Mouse (Mus musculus) thymus, postnatal 36 days (tissue): ENCODE results near the gene Osmr.
"Not testable (repeated sequence)": the region's sequence is repeated elsewhere in the genome, so short reads cannot be mapped to it uniquely, and the experiment has no call there.

Source experiments
- DNase-seq, 2 experiments: peaks; one replicate each; pipeline ENCODE4 v3.0.0; 2022; ENCODE audit warnings: mixed read lengths in 2 of 2

Osmr gene

DNA sequence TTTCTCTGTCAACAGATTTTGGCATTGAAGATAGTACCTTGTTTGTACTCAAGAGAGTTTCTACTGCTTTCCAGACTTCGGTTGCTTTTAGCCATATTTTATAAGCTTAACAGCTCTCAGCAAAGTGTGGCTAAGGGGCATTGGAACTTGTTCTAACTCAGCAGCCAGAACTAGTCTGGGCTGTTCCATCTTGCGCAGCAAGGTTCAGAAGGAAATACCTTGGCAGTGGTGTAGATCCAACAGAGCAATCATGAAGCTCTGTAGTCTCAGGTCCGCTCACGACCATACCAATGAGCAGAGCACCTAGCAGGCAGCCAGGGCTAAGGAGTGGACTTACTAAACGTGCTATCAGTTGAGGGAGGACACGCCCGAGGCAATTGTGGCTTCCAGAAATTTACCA, 15.0 kb downstream of the Osmr start:
- no peak for DNase-seq

- no peak for DNase-seq
Observed at GRCm38 (mm10) chr15:6858871-6859270, 15.9 kb downstream of the Osmr start.

- DNase-seq = no peak
Observed at GRCm38 (mm10) chr15:6857270-6857905, 17.4 kb downstream of the Osmr start.

GRCm38 (mm10) chr15:6849851-6850250, 24.9 kb downstream of the Osmr start:
- DNase-seq = no peak

DNA sequence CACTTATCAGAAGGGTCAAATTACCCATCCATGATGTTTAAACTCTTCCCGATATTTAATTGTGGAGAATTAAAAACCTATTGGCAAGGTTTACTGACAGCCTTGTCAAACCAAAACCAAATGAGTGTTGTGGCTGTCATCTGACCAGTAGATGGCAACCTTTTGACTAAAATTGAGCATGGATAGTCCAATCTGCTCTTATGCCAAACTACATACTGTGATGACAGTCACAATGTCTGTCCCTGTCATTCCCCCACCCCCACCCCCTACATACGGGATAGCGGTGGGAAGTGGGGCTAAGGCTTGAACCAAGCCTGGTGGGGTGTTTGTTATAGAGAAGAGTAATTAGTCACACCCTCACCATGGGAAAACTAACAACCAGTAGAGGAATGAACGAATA, 34.6 kb downstream of the Osmr start:
- no peak for DNase-seq

GRCm38 (mm10) chr15:6815807-6816206, 59.0 kb downstream of the Osmr start:
- no peak for DNase-seq

- DNase-seq = not testable (repeated sequence)
Observed at GRCm38 (mm10) chr15:6801212-6801611, 73.6 kb downstream of the Osmr start.

DNA sequence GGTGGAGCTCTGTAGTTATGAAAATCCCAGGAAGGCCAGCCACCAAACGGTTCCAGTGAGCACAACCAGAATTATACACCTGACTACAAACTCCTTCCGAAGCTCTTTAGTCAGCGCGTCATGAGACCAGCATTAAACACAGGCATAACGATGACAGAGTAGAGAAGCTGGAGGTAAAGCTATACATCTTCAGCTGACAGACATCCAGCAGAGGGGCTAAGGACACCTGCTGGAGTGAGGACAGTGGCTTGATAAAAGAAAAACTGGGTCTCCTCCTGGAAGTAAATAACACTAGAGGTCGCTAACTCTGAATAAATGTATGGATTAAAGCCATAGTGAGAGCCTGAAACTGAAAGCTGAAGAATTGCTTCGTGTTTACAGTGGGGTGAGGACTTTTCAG, 81.9 kb downstream of the Osmr start:
- DNase-seq = no peak

- DNase-seq = no peak
Observed at GRCm38 (mm10) chr15:6791648-6792047, 83.1 kb downstream of the Osmr start.

- DNase-seq = no peak
Observed at GRCm38 (mm10) chr15:6790011-6790410, 84.8 kb downstream of the Osmr start.

- no peak for DNase-seq
Observed at GRCm38 (mm10) chr15:6787236-6787635, 87.5 kb downstream of the Osmr start.

GRCm38 (mm10) chr15:6786212-6786611, 88.6 kb downstream of the Osmr start:
- DNase-seq = no peak

DNA sequence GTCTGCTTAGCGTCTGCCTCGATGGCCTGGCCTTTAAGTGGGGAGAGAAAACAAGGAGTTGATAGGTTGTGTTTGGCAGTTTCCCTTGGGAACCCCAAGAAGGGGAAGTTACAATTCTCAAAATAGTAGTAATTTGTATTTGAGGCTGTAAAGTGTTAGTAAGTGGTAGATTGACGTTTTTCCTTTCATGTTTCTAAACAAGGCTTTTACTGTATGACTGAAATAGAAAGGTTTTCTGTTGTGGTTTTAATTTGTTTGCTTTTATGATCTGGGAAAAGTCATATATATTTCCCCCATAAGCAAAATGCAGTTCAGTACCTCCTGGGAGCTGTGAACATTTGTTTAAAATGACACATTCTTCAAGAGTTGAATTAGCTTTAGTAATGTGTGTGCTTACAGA, 102.5 kb downstream of the Osmr start:
- DNase-seq = no peak
